Mouse (Mus musculus): Measurements from ENCODE around the gene Ccdc92b. TPM values are rescaled to one million over a fixed set of nuclear protein-coding genes. Genes with fewer than 3 reads are reported as not detected.

The Ccdc92b gene
- 1.5 and 1.7 TPM in 2 replicates for polyA plus RNA-seq (2012; rRNA removed)

DNA sequence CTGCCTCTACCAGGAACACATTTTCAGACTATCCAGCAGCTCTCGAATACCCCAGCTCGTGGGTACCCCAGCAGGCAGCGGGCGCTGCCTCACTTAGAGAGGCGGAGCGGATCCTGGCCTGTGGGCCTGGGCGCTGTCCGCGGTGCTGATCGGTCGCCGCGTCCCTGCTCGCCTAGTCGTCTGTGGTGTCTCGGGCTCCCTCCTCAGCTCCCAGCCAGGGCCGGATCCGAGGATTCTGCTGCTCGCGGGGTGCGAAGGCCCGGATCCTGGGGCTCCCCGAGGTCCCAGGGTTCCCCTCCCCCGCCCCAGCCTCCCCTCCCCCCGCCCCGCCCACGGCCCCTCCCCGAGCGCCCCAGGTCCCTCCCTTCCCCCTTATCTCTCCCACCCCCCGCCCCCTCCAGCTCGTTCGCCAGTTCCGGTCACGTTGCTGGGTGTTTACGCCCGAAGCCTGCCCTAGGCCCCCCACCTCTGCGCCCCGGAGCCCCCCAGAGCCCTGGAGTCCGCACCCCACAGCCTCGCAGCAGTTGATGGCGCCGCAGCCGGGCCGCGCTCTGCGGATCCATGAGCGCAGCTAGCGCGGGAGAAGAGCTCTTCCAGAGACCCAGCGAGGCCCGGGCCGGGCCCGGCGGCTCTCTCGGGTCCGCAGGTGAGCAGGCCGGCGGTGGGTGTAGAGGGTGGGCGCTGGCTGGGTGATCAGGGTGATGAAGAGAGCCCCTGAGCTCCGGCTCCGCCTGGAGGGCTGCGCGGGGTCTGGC lies at the start of gene Ccdc92b:
TSS of gene Ccdc92b (plus strand) at position 405 of the 755 bp plus-strand sequence.

GRCm38 (mm10) chr11:74610545-74611176 lies 8.7 kb upstream of the Ccdc92b start, which contains the start of gene Rap1gap2:
Gene Rap1gap2, minus strand, starts transcription at chr11:74610915.

GRCm38 (mm10) chr11:74649095-74649646 lies 29.8 kb downstream of the Ccdc92b start, which contains the start of gene Cluh:
Gene Cluh, plus strand, starts transcription at chr11:74649495.

Other genes starting within 250 kb of the Ccdc92b start
- 53.4 and 60.5 TPM in 2 replicates for gene Rap1gap2, start 8.7 kb upstream of the Ccdc92b start, polyA plus RNA-seq (2012; rRNA removed)
- 69.2 and 80.7 TPM in 2 replicates for gene Cluh, start 29.9 kb downstream of the Ccdc92b start, polyA plus RNA-seq (2012; rRNA removed)
- 9.7 and 11.0 TPM in 2 replicates for gene Pafah1b1, start 105.1 kb downstream of the Ccdc92b start, polyA plus RNA-seq (2012; rRNA removed)
- 2.5 and 3.7 TPM in 2 replicates for gene Mettl16, start 151.2 kb downstream of the Ccdc92b start, polyA plus RNA-seq (2012; rRNA removed)
- 16.1 and 16.8 TPM in 2 replicates for gene Mnt, start 211.3 kb downstream of the Ccdc92b start, polyA plus RNA-seq (2012; rRNA removed)

Data from colon, adult 2 months (tissue).